Mouse (Mus musculus): ENCODE data around the gene Fam228a.
"Not testable (repeated sequence)": the region's sequence is repeated elsewhere in the genome, so short reads cannot be mapped to it uniquely, and the experiment has no call there.

The Fam228a gene

GRCm38 (mm10) chr12:4738031-4738576 is at the start of gene Fam228a:
TSS of gene Fam228a (minus strand) at chr12:4738430.
- no peak for DNase-seq (ENCODE audit: low read depth, low spot score)

GRCm38 (mm10) chr12:4784466-4784865 is 46.2 kb upstream of the Fam228a start:
- DNase-seq (ENCODE audit: low read depth, low spot score) = no peak

- DNase-seq (ENCODE audit: low read depth, low spot score) = no peak
Measured at GRCm38 (mm10) chr12:4783598-4783997, 45.4 kb upstream of the Fam228a start.

GRCm38 (mm10) chr12:4781725-4782404 is 43.6 kb upstream of the Fam228a start:
- not testable (repeated sequence) for DNase-seq (ENCODE audit: low read depth, low spot score)

GRCm38 (mm10) chr12:4781270-4781669 is 43.0 kb upstream of the Fam228a start:
- DNase-seq (ENCODE audit: low read depth, low spot score) = no peak

GRCm38 (mm10) chr12:4780245-4780644 is 42.0 kb upstream of the Fam228a start:
- DNase-seq (ENCODE audit: low read depth, low spot score) = no peak

- no peak for DNase-seq (ENCODE audit: low read depth, low spot score)
Measured at GRCm38 (mm10) chr12:4777734-4778133, 39.5 kb upstream of the Fam228a start.

GRCm38 (mm10) chr12:4775588-4775949 is 37.3 kb upstream of the Fam228a start:
- DNase-seq (ENCODE audit: low read depth, low spot score) = no peak

- no peak for DNase-seq (ENCODE audit: low read depth, low spot score)
Measured at GRCm38 (mm10) chr12:4774895-4775587, 36.8 kb upstream of the Fam228a start.

GRCm38 (mm10) chr12:4769333-4769723 is 31.1 kb upstream of the Fam228a start:
- no peak for DNase-seq (ENCODE audit: low read depth, low spot score)

GRCm38 (mm10) chr12:4768492-4769332 is 30.5 kb upstream of the Fam228a start, which contains the start of the genes Pfn4 and Fam228b:
TSS of gene Pfn4 (plus strand) at chr12:4769022.
TSS of gene Fam228b (minus strand) at chr12:4769267.
- DNase-seq (ENCODE audit: low read depth, low spot score) = peak; percentile 83

- no peak for DNase-seq (ENCODE audit: low read depth, low spot score)
Measured at GRCm38 (mm10) chr12:4757060-4757459, 18.8 kb upstream of the Fam228a start.

GRCm38 (mm10) chr12:4754451-4754850 is 16.2 kb upstream of the Fam228a start:
- not testable (repeated sequence) for DNase-seq (ENCODE audit: low read depth, low spot score)

- DNase-seq (ENCODE audit: low read depth, low spot score) = no peak
Measured at GRCm38 (mm10) chr12:4744486-4744885, 6.3 kb upstream of the Fam228a start.

GRCm38 (mm10) chr12:4742183-4742582 is 4.0 kb upstream of the Fam228a start:
- no peak for DNase-seq (ENCODE audit: low read depth, low spot score)

- no peak for DNase-seq (ENCODE audit: low read depth, low spot score)
Measured at GRCm38 (mm10) chr12:4740823-4741222, 2.6 kb upstream of the Fam228a start.

- DNase-seq (ENCODE audit: low read depth, low spot score) = no peak
Measured at GRCm38 (mm10) chr12:4732332-4732731, 5.9 kb downstream of the Fam228a start.

- no peak for DNase-seq (ENCODE audit: low read depth, low spot score)
Measured at GRCm38 (mm10) chr12:4731629-4732028, 6.6 kb downstream of the Fam228a start.

GRCm38 (mm10) chr12:4729165-4729564 is 9.1 kb downstream of the Fam228a start:
- DNase-seq (ENCODE audit: low read depth, low spot score) = no peak

GRCm38 (mm10) chr12:4719762-4720754 is 18.2 kb downstream of the Fam228a start:
- no peak for DNase-seq (ENCODE audit: low read depth, low spot score)

Data from telencephalon, adult 2 months (tissue).